Mouse (Mus musculus): ENCODE results near the gene Lix1l.

Lix1l gene

GRCm38 (mm10) chr3:96600639-96601250 lies at the start of gene Lix1l:
TSS of gene Lix1l (plus strand) at chr3:96601149.
- DNase-seq: peak; percentile 88

- peak; percentile 50 for DNase-seq
Observed at GRCm38 (mm10) chr3:96551203-96551602, 49.7 kb upstream of the Lix1l start.

GRCm38 (mm10) chr3:96551890-96552289 lies 49.1 kb upstream of the Lix1l start:
- no peak for DNase-seq

GRCm38 (mm10) chr3:96553601-96554000 lies 47.3 kb upstream of the Lix1l start:
- no peak for DNase-seq

- DNase-seq: no peak
Observed at GRCm38 (mm10) chr3:96554251-96554650, 46.7 kb upstream of the Lix1l start.

- no peak for DNase-seq
Observed at GRCm38 (mm10) chr3:96555041-96555596, 45.8 kb upstream of the Lix1l start.

- no peak for DNase-seq
Observed at GRCm38 (mm10) chr3:96555999-96556614, 44.8 kb upstream of the Lix1l start.

- no peak for DNase-seq
Observed at GRCm38 (mm10) chr3:96556651-96557635, 44.0 kb upstream of the Lix1l start.

- DNase-seq: peak; percentile 99
Observed at GRCm38 (mm10) chr3:96557694-96558093, 43.3 kb upstream of the Lix1l start, which contains the start of gene Txnip. TSS of gene Txnip (plus strand) at chr3:96557957.

GRCm38 (mm10) chr3:96558159-96558558 lies 42.8 kb upstream of the Lix1l start:
- DNase-seq: peak; percentile 46

- no peak for DNase-seq
Observed at GRCm38 (mm10) chr3:96558668-96559196, 42.2 kb upstream of the Lix1l start.

- no peak for DNase-seq
Observed at GRCm38 (mm10) chr3:96559398-96559910, 41.5 kb upstream of the Lix1l start.

GRCm38 (mm10) chr3:96559911-96560850 lies 40.8 kb upstream of the Lix1l start:
- no peak for DNase-seq

- DNase-seq: no peak
Observed at GRCm38 (mm10) chr3:96560881-96561668, 39.9 kb upstream of the Lix1l start.

GRCm38 (mm10) chr3:96561946-96562681 lies 38.8 kb upstream of the Lix1l start:
- no peak for DNase-seq

GRCm38 (mm10) chr3:96563267-96563666 lies 37.7 kb upstream of the Lix1l start:
- no peak for DNase-seq

GRCm38 (mm10) chr3:96563911-96564632 lies 36.9 kb upstream of the Lix1l start:
- no peak for DNase-seq

GRCm38 (mm10) chr3:96564633-96565032 lies 36.3 kb upstream of the Lix1l start:
- peak; percentile 35 for DNase-seq

- no peak for DNase-seq
Observed at GRCm38 (mm10) chr3:96565105-96565504, 35.8 kb upstream of the Lix1l start.

Data from liver (tissue).